Mouse (Mus musculus): ENCODE results near the gene Ctr9.

The Ctr9 gene

GRCm38 (mm10) chr7:111098196-111098595 lies 69.4 kb downstream of the Ctr9 start:
- no peak for DNase-seq (ENCODE audit: low spot score)

All from testis, postnatal 14 days (tissue).